Mouse (Mus musculus) cerebellum, adult 11-12 months (tissue): Measurements from ENCODE around the gene Kcnh7.
"Not testable (repeated sequence)": the region's sequence is repeated elsewhere in the genome, so short reads cannot be mapped to it uniquely, and the experiment has no call there.

Experiments
- DNase-seq: peaks from one replicate; pipeline ENCODE4 v3.0.0; 2022

The Kcnh7 gene

DNA sequence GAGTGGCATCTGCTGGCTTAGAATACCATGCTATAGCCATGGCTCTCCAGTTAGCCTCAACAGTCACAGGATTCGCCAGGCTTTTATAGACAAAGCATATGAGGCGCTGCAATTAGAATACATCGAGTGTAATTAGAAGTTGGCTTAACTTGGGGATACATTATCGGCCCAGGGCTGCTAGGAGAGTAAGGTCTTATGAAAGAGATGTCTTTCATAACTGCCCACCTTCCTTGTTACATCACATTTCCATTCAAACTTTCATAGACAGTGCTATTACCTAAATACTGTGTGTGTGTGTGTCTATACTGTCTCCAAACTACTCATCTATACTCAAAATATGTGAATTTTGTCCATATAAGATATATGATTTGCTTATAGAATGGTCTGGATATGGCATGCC is 468.8 kb downstream of the Kcnh7 start:
- DNase-seq, result no peak

GRCm38 (mm10) chr2:62714362-62714761 is 469.7 kb downstream of the Kcnh7 start:
- not testable (repeated sequence) for DNase-seq

- DNase-seq, result no peak
Observed at GRCm38 (mm10) chr2:62709633-62710032, 474.5 kb downstream of the Kcnh7 start.

- no peak for DNase-seq
Observed at GRCm38 (mm10) chr2:62706313-62706712, 477.8 kb downstream of the Kcnh7 start.

DNA sequence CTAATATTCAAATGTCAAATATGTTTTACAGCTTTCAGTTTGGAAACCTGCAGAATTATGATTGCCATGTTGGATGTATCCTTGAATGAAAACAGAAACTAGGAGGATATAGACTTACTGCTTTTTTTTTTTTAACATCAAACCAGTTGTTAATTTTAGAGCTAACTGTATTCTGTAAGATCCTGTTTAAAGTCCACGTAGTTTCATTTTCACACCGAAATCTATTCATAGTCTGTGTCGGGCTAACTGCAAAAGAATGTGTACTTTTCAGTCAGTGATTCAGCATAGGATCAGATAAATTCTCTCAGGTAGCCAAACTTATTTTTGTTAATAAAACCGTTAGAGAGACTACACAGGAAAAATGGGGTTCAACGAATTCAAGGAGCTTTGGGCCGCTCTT is 498.2 kb downstream of the Kcnh7 start:
- no peak for DNase-seq

GRCm38 (mm10) chr2:62684989-62685595 is 499.0 kb downstream of the Kcnh7 start:
- no peak for DNase-seq

DNA sequence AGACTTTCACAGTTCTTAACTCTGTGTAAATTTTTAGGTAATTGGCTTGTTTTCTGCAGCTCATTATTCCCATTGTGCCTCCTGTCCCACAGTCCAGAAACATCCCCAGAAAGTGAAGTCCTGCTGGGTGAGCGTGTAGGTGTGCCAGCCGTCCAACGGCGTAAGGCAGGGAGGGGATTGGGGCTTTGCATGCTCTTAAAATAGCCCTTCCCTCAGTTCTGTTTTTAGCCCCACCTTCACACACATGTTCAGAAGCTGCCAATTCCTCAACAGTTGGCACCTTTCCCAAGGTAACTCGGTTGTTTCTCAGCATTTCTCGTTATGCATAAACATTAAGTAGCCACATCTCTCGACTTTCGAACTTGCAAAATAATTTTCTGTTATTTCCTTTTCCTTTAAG is 502.4 kb downstream of the Kcnh7 start:
- DNase-seq, result no peak

DNA sequence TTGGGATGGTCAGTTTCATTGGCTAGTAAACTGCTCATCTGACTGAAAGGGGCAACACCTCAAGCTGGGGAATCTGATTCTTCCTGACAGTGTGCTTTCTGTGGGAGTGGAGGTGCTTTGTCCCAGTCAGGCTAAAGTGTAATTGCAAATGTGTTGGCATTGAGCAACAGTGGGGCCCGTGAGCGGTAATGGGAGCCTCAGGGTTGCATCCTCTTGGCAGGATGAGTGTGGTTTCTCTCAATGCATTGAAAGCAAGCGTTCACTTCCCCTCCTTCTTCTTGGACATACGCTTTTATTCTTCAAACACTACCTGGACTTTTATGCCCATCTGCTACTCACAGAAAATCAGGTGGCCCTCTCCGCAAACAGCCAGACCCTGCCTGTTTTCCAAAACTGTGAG is 511.3 kb downstream of the Kcnh7 start:
- no peak for DNase-seq

DNA sequence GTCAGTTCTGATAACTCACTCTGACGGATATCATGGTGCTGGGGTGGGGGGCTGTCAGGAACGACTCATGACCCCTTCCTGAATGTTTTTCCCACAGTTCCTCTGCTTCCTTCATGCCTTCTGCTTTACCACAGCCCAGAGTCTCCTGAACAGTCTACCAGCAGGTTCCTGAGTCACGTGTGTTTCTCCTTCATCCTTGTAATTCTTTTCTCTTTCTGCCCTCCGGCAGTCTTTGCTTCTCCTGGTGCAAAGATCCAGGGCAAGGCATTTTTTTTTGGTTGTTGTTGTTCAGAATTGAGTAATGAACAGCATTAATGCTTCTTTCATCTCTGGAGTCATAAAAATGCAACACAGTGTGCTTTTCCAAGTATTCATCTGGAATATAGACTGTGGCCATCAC is 513.3 kb downstream of the Kcnh7 start:
- no peak for DNase-seq

DNA sequence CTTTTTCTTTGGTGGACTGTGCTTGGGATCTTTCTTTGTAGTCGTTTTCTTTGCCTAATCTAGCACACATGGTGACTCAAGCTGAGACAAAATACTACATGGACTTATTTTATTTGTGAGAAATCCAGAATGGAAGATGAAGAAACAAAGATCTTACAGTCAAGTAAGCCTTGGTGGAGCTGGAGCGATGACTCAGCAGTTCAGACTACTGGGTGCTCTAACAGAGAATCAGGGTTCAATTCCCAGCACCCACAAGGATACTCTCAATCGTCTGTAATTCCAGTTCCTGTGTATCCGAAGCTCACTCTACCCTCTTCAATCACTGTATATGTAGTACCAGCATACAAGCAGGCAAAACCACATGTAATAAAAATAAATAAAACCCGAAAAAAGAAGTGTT is 513.8 kb downstream of the Kcnh7 start:
- DNase-seq, result no peak

DNA sequence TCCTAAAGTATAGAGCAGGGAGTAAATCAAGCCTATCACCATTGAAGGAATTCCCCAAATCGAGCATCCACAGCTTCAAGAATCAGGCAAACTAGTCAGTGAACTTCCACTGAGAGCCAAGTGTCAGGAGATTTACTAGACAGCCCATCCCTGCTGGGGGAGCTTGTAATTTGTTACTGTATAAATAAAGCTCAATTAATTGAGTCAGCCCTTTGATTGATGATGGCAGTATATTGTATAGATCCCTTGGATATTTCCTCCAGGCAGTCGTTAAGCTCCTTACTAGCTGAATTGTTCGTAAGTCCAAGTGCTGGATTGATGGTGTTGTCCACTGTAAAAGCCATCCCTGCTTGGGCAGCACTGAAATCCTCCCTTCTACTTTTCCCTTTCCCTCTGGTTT is 514.2 kb downstream of the Kcnh7 start:
- no peak for DNase-seq

DNA sequence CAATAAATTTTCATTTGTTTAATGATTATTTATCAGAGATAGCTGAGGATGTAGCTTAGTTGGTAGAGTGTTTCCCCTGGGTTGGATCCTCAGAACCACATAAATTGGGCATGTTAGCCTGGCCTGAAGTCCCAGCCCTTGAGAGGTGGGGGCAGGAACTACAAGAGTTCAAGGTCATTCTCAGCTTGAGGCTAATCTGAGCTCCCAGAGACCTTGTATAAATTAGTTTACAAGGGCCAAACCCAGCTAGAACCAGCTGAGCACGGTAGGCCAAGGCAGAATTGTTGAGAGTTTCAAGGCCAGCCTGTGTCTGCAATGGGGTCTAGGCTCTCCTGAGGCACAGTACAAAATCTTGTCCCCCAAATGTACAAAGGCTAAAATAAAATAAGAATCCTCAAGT is 518.6 kb downstream of the Kcnh7 start:
- no peak for DNase-seq

DNA sequence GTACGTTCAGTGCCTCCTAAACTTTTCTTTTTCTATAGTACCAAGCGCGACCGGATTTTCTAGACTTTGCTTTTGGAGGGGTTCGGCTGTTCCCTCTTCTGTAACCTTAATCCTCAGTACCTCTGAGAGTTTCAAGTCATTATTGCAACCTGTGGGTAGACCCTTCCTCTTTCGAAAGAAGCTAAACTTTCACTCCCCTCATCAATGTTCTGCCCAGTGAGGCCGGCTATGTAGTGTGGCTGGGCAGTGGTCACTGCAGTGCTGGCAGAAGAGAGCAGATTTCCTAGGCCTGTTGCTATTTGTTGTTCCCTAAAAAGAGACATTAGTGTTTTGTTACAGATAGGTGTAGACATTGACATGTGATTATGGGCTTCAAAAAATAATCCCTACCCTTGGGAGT is 519.2 kb downstream of the Kcnh7 start:
- DNase-seq, result no peak

DNA sequence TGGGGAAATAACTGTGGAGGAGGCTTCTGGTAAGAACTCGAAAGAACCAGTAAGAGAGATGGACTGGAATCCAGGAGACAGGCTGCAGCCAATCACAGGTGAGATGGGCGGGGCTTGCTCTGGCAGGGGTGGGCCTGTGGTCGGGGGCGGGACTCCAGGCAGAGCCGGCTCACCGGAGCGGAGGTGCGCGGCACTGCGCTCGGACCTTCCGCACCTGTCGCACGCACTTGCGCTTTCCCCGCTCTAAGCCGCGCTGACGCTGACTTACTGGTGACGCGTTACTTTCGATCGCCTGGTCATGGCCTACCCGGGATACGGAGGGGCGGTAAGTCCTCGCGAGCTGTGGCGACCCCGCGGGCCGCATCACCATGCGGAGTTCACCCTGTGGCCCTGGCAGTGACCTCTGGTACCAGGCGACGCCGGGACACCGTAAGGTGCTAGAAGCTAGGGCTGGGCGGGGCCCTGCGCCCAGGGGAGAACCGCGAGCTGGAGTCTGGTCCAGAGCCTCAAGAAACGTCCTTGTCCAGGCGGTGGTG is 519.9 kb downstream of the Kcnh7 start, which contains the start of gene Gca:
Gca (plus strand) TSS at position 151 of the 536 bp plus-strand sequence.
- peak; percentile 54 for DNase-seq

GRCm38 (mm10) chr2:62662560-62662959 is 521.5 kb downstream of the Kcnh7 start:
- DNase-seq, result peak; percentile 13

- no peak for DNase-seq
Observed at GRCm38 (mm10) chr2:62660565-62660964, 523.5 kb downstream of the Kcnh7 start.

GRCm38 (mm10) chr2:62656072-62656471 is 528.0 kb downstream of the Kcnh7 start:
- no peak for DNase-seq

DNA sequence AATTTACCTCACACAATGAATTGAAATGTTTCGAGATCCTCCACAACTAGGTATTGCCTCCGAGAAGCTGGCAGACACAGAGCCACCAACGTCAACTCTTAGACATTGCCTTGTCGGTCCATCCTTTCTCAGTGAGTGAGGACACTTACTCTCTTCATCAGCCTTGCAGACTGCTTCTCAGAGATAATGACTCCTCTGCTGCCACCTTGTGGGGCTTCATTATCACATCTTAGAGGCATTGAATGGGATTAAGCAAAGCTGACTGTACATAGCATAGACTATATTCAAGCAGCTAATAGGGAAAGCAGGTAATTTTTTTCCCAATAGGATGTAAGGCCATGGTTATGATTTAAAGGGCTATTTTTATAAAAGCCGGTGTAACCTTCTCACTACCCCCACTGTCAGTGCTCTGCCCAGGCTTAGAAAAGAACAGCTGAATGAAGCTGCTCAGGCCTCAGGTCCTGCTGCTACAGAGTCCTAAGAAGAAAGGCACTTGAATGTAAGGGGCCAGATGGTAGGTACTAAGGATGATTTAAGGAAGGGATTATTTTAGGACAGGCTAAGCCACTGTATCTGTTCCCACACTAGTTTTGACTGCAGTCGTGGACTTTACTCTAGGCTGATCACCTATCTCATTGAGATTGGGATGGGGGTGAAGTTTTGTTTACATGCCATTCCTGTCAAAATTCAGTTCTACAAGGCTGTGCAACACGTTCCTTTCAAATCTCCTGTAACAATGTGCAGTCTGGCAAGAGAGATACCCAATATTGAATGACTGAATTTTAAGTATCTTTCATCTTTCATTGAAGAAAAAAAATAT is 529.4 kb downstream of the Kcnh7 start:
- no peak for DNase-seq

- no peak for DNase-seq
Observed at GRCm38 (mm10) chr2:62652466-62652865, 531.6 kb downstream of the Kcnh7 start.

DNA sequence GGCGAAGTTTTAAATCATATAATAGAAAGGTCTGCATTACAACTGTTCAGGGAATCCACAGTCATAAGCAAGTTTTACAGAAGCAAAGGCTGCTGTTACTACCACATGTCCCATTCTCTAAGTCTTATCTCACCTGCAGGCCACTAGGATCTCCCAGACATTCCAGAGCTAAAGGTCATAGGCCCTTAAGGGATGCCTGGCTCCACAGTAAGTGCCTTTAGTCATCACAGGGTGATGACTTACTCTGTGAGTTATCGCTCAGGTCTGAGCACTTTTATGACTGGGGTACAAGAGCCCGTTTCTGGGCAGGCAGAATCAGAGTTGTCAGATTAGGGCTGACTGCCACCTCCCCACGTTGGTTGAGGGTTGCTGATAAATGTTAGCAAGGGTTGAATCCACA is 532.2 kb downstream of the Kcnh7 start:
- DNase-seq, result no peak

GRCm38 (mm10) chr2:62646671-62647289 is 537.3 kb downstream of the Kcnh7 start:
- DNase-seq, result no peak

- DNase-seq, result no peak
Observed at GRCm38 (mm10) chr2:62646014-62646645, 538.0 kb downstream of the Kcnh7 start, which contains the start of gene Ifih1. Ifih1 (minus strand) TSS chr2:62646255.

DNA sequence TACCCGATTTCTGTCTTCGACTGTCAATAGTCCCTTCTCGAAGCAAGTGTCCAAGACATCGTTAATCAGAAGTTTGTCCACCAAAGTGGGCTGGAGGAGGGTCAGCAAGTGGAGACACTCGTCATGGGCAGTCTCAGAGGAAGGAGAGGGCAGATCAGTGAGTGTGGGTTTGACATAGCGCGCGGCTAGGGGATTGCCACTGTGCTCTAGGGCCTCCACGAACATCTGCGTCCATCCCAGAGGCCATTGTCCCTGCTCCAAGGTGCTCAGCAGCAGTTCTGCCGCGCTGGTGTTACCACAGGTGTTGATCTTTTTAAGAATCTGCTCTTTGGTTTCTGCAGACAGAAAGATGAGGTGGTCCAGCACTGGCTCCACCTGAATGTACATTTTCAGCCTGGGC is 538.6 kb downstream of the Kcnh7 start:
- DNase-seq, result no peak
